Mouse (Mus musculus) liver, embryonic 11.5 days (tissue): ENCODE data around the gene Cd79b. TPM values are rescaled to one million over a fixed set of nuclear protein-coding genes. Genes with fewer than 3 reads are reported as not detected.
"Not testable (repeated sequence)": the region's sequence is repeated elsewhere in the genome, so short reads cannot be mapped to it uniquely, and the experiment has no call there.

Experiments
- ATAC-seq: fragments of 200-750 bp; cut with Nextera tagmentation; replicated peaks from 2 replicates; pipeline ENCODE4 v1.8.0; 2017; ENCODE audit warnings: moderate number of reproducible peaks, mild to moderate bottlenecking, moderate TSS enrichment, moderate library complexity; ENCODE audit not compliant: low FRiP score
- DNase-seq: peaks from one replicate; pipeline ENCODE4 v3.0.0-alpha.2; 2017; ENCODE audit warnings: low spot score
- H3K27ac ChIP-seq: fragments of 300-500 bp; sonication (generic); 2 replicates; pipeline ENCODE4 v1.5.1; 2014; ENCODE audit warnings: mild to moderate bottlenecking, low read depth, low read length, control low read depth
- H3K27me3 ChIP-seq: fragments of 300-500 bp; sonication (generic); replicated peaks from 2 replicates; pipeline ENCODE4 v1.6.1; 2014; ENCODE audit warnings: low read length, mixed read lengths; ENCODE audit not compliant: control insufficient read depth, insufficient read depth
- H3K36me3 ChIP-seq: fragments of 300-500 bp; sonication (generic); 2 replicates; pipeline ENCODE4 v1.6.1; 2014; ENCODE audit warnings: mild to moderate bottlenecking, low read length, moderate library complexity, mixed read lengths; ENCODE audit not compliant: control insufficient read depth, insufficient read depth
- H3K4me1 ChIP-seq: fragments of 300-500 bp; sonication (generic); replicated peaks from 2 replicates; pipeline ENCODE4 v1.6.1; 2014; ENCODE audit warnings: low read length, mixed read lengths; ENCODE audit not compliant: control insufficient read depth, insufficient read depth
- H3K4me2 ChIP-seq: fragments of 300-500 bp; sonication (generic); 2 replicates; pipeline ENCODE4 v1.6.1; 2014; ENCODE audit warnings: mild to moderate bottlenecking, control low read depth, moderate library complexity
- H3K4me3 ChIP-seq: fragments of 300-500 bp; sonication (generic); 2 replicates; pipeline ENCODE4 v1.5.1; 2014; ENCODE audit warnings: low read depth, low read length, control low read depth
- H3K9ac ChIP-seq: fragments of 300-500 bp; sonication (generic); 2 replicates; pipeline ENCODE4 v1.6.1; 2014; ENCODE audit warnings: low read depth, low read length, control low read depth
- H3K9me3 ChIP-seq: fragments of 300-500 bp; sonication (generic); 2 replicates; pipeline ENCODE4 v1.6.1; 2016; ENCODE audit warnings: low read length, inconsistent platforms, mixed read lengths; ENCODE audit not compliant: control insufficient read depth
- WGBS: fragments of 180-500 bp; shearing (Covaris S2); extraction: QIAGEN DNeasy Blood & Tissue Kit; methylation state at CpG from one replicate; pipeline ENCODE4 v1.1.7; 2014; 5-methylcytosine and 5-hydroxymethylcytosine counted together
- polyA plus RNA-seq: library from polyadenylated mRNA; unstranded; fragments of >200 nt; fragmentation: Nextera tagmentation; extraction: Ambion mirVana; gene quantifications from 2 replicates; pipeline ENCODE4 v1.2.1, GENCODE M21; 2014

The Cd79b gene
- polyA plus RNA-seq, 1 experiment from 2014 or later: 5.9 TPM

DNA sequence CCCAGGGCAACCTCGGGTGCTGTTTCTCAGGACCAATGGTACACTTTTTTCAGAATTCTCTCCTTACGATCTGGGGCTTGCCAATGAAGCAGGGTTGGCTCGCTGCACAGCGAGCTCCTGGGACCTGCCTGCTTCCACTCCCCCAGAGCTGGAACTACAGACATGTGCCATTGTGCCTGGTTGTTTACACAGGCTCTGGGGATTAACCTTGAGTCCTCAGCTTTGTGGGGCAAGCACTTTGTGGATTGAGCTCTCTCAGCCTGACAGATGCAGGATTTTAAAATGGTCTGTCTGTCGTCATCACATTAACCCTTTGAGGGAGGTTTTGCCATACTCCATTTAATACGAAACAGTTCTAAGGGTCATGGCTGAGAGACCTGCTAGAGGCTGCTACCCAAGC lies 30.3 kb upstream of the Cd79b start:
- H3K9me3 ChIP-seq: no peaks in the 10 kb centered on the region
- H3K4me2 ChIP-seq: no peak overlapping the region
- no peak overlapping the region for H3K4me3 ChIP-seq
- 57% methylated on average over 6 of the region's 6 CpGs for WGBS
- no peak overlapping the region for H3K27ac ChIP-seq
- DNase-seq: no peak
- ATAC-seq: no peak
- no peaks in the 10 kb centered on the region for H3K27me3 ChIP-seq
- H3K36me3 ChIP-seq: no peaks in the 10 kb centered on the region
- H3K4me1 ChIP-seq: no peaks in the 10 kb centered on the region
- no peak overlapping the region for H3K9ac ChIP-seq

DNA sequence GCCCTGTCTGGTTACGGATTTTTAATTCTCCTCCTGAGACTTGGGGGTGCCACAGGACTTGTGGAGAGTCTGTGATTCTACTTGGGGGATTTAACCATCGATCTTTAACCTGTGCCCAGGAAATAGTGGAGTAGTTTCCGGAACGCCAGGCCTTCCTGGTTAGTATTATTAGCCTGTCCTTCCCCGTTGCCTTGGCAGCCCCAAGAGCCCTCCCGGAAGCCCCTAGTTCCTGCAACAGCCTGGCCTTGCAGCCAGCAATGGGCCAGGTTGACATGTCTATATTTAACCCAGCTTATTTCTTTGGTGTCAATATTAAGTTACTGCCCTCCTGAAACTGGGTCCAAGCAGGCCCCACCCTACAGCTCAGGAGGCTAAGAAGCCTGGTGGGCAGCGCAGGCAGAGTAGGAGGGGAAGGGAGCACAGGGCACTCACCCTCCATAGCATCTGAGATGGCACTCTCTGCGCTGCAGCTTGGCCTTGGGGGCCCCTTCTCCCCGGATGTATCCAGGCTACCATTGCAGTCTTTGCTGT lies 26.5 kb upstream of the Cd79b start:
- Histone ChIP-seq H3K4me2 (no peak overlapping the region), H3K27ac (no peak overlapping the region), H3K27me3 (no peaks in the 10 kb centered on the region), H3K4me1 (no peaks in the 10 kb centered on the region), H3K36me3 (no peaks in the 10 kb centered on the region), H3K9ac (no peak overlapping the region), H3K9me3 (no peaks in the 10 kb centered on the region), H3K4me3 (no peak overlapping the region)
- WGBS: 59% methylated on average over 9 of the region's 9 CpGs
- ATAC-seq (no peak), DNase-seq (no peak)

GRCm38 (mm10) chr11:106339323-106339722 lies 24.8 kb upstream of the Cd79b start:
- not testable (repeated sequence) for H3K4me2 ChIP-seq, DNase-seq, H3K9ac ChIP-seq, H3K36me3 ChIP-seq, H3K4me3 ChIP-seq, H3K4me1 ChIP-seq, H3K27me3 ChIP-seq, H3K9me3 ChIP-seq, H3K27ac ChIP-seq, ATAC-seq
- WGBS: 65% methylated on average over 4 of the region's 4 CpGs

DNA sequence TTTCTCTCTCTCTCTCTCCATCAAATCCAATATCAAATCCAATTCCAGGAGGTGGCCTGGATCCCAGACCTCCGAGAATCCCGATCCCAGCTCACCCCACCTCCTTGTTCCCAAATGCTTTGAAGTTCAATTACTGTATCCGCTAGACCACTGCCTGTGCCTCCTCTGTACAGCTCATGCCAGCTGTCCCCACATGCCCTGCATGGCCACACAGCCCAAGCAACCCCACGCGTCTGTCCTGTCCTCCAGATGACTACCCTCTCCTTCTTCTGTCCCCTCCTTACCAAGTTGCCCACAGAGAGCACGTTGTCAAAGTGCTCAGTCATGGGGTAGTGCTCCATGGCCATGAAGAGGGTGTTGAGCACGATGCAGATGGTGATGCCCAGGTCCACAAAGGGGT lies 24.3 kb upstream of the Cd79b start:
- 77% methylated on average over 7 of the region's 7 CpGs for WGBS
- H3K27me3 ChIP-seq: no peaks in the 10 kb centered on the region
- no peak for ATAC-seq

GRCm38 (mm10) chr11:106338029-106338428 lies 23.5 kb upstream of the Cd79b start:
- no peak overlapping the region for H3K4me3 ChIP-seq
- WGBS: 79% methylated on average over 5 of the region's 5 CpGs
- ATAC-seq: no peak
- no peak overlapping the region for H3K4me2 ChIP-seq
- no peaks in the 10 kb centered on the region for H3K9me3 ChIP-seq
- no peak for DNase-seq
- no peaks in the 10 kb centered on the region for H3K4me1 ChIP-seq
- H3K27ac ChIP-seq: no peak overlapping the region
- H3K9ac ChIP-seq: no peak overlapping the region
- no peaks in the 10 kb centered on the region for H3K27me3 ChIP-seq
- H3K36me3 ChIP-seq: no peaks in the 10 kb centered on the region

More for the DNA sequence above, 24.3 kb upstream of the Cd79b start:
- Histone ChIP-seq H3K36me3 (no peaks in the 10 kb centered on the region), H3K9ac (no peak overlapping the region), H3K4me1 (no peaks in the 10 kb centered on the region), H3K9me3 (no peaks in the 10 kb centered on the region), H3K4me3 (no peak overlapping the region), H3K27ac (no peak overlapping the region), H3K4me2 (no peak overlapping the region)
- DNase-seq: no peak

DNA sequence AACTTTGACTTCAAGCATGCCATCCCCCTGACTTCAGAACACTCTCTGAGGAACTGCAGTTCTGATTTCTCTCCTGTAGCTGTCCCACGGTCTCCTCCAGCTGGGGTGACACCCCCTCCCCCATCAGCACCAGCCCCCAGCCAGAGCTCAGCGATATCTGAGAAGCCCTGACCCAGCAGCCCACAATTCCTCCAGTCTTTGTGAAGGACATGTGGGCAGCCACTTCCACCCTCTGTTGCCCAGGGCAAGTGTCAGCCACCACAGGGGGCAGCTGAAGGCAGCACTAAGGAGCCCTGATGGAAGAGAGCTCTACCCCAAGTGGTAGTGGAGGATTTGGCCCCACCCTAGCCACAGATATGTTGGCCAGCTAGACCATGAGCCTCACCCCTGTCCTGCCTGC lies 19.5 kb upstream of the Cd79b start:
- DNase-seq: no peak

GRCm38 (mm10) chr11:106332458-106332857 lies 17.9 kb upstream of the Cd79b start:
- Histone ChIP-seq H3K4me3 (no peak overlapping the region), H3K9ac (no peak overlapping the region), H3K27ac (no peak overlapping the region), H3K4me1 (peaks cover 5% of the 10 kb centered on the region; the same call in 1 of the 2 replicates), H3K9me3 (no peaks in the 10 kb centered on the region), H3K36me3 (no peaks in the 10 kb centered on the region), H3K4me2 (no peak overlapping the region), H3K27me3 (no peaks in the 10 kb centered on the region)
- WGBS: 56% methylated on average over 4 of the region's 4 CpGs
- DNase-seq: no peak
- no peak for ATAC-seq

More for the DNA sequence above, 19.5 kb upstream of the Cd79b start:
- Histone ChIP-seq H3K27ac (no peak overlapping the region), H3K27me3 (no peaks in the 10 kb centered on the region), H3K4me3 (no peak overlapping the region), H3K9ac (no peak overlapping the region), H3K36me3 (no peaks in the 10 kb centered on the region), H3K4me1 (no peaks in the 10 kb centered on the region), H3K4me2 (no peak overlapping the region), H3K9me3 (no peaks in the 10 kb centered on the region)
- 4% methylated on average over 2 of the region's 2 CpGs for WGBS
- ATAC-seq: no peak

DNA sequence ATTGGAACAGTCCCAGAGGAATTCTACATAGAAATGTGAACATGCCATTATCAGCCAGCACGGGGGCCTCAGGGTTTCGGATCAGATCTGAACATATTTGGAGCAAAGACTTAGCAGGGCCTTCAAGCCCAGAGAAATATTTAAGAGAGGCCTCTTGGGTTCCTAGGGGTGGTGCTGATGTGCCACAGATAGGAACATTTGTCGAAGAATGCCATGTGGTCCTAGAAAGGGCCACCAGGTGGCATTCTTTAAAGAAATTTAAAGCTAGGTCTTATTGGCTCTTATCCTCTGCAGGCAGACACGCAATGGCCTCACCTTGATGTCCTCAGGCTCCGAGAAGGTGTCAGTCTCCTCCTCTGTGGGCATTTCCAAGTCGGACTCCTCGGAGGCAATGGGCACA lies 15.1 kb upstream of the Cd79b start:
- Histone ChIP-seq H3K9me3 (no peaks in the 10 kb centered on the region), H3K4me1 (peaks cover 5% of the 10 kb centered on the region; the same call in 1 of the 2 replicates), H3K9ac (no peak overlapping the region), H3K4me2 (no peak overlapping the region), H3K4me3 (no peak overlapping the region), H3K36me3 (no peaks in the 10 kb centered on the region), H3K27me3 (no peaks in the 10 kb centered on the region; the same call in 1 of the 2 replicates), H3K27ac (no peak overlapping the region)
- ATAC-seq (no peak), DNase-seq (no peak)
- WGBS: 45% methylated on average over 7 of the region's 7 CpGs

DNA sequence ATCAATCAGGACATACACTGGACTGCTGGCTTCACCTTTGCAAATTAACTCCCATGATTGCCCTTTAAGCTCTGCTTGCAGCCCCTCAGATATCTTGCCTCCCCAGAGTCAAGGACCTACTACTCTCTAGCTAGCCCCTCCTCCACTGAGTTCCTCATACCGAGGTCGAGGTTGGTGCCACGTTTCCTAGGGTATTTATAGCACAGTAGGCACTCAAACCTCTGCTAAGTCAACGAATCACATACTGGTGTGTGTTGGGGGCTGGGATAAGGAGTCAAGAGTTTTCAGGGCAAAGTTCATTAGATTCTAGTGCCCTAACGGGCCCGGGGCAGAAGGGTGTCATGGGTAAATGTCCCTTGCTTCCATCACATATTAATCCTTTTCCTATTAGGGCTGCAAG lies 14.6 kb upstream of the Cd79b start:
- Histone ChIP-seq H3K9ac (no peak overlapping the region), H3K9me3 (no peaks in the 10 kb centered on the region), H3K27me3 (no peaks in the 10 kb centered on the region; the same call in 1 of the 2 replicates), H3K27ac (no peak overlapping the region), H3K36me3 (no peaks in the 10 kb centered on the region), H3K4me3 (no peak overlapping the region), H3K4me1 (peaks cover 5% of the 10 kb centered on the region; the same call in 1 of the 2 replicates), H3K4me2 (no peak overlapping the region)
- ATAC-seq (no peak), DNase-seq (no peak)
- WGBS: 24% methylated on average over 6 of the region's 6 CpGs
